Mouse (Mus musculus) ovary, postnatal 14 days (tissue): ENCODE data around the gene Glt8d2.
"Not testable (repeated sequence)": the region's sequence is repeated elsewhere in the genome, so short reads cannot be mapped to it uniquely, and the experiment has no call there.

Source experiments
- DNase-seq: peaks from one replicate; pipeline ENCODE4 v3.0.0; 2022; ENCODE audit warnings: low spot score

The Glt8d2 gene

DNA sequence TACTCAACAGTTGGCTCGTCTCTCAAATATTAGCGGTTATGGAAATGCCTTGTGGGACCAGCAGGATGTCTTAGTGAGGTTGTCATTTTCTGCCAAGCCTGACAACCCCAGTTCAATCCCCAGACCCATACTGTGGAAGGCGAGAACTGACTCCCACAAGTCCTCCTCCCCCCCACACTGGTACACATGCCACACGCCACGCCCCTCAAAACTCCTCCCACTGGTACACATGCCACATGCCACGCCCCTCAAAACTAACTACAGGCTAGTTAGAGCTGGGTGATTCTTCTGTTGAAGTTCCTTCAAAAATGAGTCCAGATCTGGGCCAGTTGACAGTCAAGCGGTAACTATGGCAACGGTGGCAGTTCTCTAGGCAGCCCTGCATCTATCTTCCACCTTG lies 44.4 kb downstream of the Glt8d2 start:
- DNase-seq: no peak

DNA sequence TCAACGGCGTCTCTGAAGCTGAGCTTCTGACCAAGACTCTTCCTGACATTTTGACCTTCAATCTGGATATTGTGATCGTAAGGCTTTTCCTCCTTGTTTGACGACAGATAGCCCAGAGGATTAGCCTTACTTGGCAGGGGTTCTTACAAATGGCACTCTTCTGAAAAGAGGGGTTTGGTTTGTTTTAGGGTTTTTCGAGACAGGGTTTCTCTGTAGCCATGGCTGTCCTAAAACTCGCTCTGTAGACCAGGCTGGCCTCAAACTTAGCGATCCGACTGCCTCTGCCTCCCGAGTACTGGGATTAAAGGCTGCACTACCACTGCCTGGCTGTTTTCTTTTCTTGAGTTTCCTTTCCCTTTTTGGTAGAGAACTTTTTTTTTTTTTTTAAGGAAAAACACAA lies 49.0 kb downstream of the Glt8d2 start:
- DNase-seq: no peak

DNA sequence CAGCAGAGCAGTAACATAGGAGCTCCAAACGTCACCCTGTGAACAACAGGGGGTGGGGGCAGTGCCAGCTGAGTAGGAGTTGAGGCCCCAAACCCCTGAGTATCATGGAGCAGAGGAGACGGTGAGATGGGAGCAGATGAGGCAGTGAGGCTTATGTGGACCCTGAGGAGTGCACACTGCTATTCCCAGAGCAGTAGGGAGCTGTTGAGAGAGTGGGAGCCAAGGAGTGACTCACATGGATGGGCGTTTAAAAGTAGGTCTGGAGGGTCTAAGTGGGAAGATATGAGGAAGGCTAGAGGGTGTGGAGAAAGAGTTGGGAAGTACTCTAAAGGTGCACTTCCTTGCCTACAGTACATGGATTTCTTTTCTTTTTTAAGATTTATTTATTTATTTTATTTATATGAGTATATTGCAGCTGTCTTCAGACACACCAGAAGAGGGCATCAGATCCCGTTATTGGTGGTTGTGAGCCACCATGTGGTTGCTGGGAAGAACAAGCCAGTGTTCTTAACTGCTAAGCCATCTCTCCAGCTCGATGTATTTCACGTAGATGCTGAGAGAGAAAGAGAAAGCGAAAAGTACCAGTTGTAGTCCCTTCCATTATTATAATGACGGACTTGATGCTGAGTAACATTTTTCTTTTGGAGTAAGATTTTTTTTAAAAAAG lies 51.3 kb downstream of the Glt8d2 start:
- DNase-seq: no peak

DNA sequence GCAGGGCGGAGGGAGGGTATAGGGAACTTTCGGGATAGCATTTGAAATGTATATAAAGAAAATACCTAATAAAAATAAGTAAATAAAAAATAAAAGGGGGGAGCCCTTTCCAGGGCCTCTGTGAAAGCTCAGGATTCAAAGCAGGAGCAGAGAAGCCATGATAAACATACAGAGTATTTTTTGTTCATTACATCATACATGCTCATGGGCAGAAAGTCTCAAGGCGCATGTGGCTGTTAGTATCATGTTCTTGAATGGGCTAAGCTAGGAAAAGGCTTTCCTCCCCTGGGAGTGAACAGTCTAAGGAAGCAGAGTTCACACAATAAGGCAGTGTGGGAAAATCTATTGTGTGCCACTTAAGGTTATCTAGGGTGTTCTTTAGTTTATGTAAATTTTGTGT lies 54.1 kb downstream of the Glt8d2 start:
- no peak for DNase-seq

DNA sequence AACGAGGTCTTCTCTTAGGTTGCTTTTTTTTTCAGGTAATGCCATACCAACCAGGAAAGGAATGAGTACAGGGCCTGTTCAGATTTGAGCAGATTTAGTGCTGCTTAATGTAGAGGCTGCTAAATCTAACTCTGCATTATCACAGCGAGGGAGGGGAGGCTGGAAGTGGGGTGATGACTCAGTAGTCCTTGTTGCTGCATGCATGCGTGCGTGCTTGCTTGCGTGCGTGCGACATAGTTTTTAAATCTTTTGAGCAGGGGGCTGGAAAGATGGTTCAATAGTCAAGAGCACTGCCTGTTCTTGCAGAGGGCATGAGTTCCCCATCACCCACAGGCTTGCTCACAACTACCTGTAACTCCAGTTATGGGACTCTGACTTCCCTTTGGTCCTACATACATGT lies 56.1 kb downstream of the Glt8d2 start:
- no peak for DNase-seq

DNA sequence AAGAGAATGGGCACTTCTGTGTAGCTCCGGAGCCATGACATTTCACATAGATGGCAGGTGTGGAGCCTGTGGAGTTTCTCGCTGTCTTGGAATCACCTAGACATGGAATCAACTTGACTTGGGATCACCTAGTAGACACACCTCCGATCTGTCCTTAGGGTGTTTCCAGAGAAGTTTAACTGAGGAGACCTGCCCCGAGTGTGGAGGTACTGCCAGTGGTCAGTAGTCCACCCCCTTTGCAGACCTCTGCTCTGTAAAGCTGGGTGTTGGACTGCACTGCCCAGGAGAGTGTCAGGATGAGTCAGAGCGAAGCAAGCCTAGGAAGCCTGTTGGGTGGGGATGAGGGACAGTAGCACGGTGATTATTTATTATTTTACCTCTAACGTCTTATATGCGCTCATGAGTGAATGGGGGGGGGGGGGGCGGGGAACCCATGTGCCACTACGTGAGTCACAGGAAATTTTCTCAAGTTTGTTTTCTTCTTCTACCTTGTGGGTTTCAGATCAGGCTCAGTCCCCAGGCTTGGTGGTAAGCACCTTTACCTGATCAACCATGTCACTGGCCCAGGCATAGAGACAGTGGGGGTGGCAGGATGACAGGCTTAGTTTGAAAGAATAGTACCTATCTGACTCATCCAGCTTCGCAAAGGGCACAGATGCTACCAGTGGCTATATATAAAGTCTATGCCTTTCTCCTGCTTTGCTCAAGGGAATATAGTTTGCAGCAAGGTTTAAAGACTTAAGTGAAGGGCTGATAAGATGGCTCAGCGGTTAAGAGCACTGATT lies 57.8 kb downstream of the Glt8d2 start:
- DNase-seq: no peak

DNA sequence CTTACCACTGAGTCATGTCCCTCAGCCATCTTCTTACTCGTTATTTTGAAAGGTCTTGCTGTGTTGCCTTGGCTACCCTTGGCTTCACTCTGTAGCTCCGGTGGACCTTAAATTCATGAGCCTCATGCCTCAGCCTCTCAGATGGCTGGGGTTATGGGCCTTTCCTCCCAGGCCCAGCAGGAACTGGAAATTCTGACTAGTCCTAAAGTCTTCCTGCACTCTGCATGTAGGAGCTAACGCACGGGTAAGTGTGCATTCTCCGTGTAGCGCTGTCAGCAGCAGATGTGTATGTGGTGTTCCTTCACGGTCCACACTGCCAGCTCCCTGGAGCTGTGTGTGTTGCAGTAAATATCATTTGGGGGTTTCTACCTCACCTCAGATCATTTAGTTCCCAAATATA lies 59.3 kb downstream of the Glt8d2 start:
- no peak for DNase-seq

DNA sequence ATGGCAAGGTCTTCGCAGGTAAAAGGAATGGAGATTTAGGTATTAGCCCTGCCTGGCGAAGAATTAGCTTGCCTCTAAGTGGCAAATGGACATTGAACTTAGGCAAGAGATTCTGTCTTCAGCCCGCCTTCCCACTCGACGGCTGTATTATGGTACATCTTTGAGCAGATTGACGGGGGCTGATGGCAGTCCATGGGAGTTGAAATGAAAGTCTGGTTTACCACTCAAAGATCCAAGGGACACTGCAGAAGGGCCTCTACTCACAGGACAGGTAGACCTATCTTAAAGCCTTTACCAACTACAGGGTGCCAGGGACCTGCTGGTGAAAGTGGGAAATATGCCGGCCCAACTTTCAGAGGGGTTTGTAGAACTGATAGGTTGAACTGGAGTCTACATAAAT lies 60.0 kb downstream of the Glt8d2 start:
- no peak for DNase-seq

DNA sequence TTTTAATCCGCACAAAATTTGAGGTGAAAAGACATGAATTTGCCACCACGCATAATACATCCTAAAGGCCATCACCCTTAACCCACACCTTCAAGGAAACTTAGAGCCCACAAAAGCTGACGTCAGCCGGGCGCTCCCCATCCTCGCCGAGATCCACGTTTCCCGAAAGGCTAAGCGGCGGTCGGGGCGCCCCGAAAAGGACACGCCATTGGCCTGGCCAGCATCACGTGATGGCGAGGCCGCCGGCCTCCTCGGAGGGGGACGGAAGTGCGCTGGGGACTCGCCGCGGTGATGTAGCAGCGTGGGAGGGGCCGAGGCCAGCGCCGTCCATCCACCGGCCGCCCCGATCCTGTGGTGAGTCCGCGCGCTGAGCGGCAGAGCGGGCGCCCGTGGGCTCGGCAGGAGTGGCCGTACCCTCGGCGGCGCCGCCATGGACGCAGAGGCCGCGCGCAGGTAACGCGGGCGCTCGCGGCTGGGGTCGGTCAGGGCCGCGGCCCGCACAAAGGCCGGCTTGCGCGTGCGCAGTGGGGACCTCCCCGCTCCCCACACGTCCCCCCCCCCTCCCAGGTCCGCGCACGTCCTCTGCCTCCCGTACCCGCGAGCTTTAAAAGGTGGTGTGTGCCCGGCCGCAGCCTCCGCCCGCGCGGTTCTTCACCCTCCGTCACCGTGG lies 60.7 kb downstream of the Glt8d2 start, which contains the start of gene Tdg:
Tdg (plus strand) TSS at position 243 of the 670 bp plus-strand sequence.
- peak; percentile 69 for DNase-seq

DNA sequence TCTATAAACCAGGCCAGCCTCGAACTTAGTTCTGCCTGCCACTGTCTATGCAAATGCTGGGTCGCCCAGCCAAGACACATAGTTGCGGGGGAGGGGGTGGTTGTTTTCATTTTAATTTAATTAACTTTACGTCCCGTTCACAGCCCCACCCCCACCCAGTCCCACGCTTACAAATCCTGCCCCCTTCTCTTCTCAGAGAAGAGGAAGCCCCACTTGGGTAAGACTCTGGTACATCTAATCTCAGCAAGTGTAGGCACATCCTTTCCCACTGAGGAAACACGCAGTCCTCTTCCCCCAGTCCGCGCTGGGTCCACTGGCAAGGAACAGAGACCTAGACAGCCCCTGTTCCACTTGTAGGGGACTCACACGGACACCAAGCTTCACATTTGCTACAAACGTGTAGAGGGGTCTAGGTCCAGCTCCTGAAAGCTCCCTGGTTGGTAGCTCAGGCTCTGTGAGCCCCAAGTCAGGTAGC lies 61.3 kb downstream of the Glt8d2 start:
- no peak for DNase-seq

DNA sequence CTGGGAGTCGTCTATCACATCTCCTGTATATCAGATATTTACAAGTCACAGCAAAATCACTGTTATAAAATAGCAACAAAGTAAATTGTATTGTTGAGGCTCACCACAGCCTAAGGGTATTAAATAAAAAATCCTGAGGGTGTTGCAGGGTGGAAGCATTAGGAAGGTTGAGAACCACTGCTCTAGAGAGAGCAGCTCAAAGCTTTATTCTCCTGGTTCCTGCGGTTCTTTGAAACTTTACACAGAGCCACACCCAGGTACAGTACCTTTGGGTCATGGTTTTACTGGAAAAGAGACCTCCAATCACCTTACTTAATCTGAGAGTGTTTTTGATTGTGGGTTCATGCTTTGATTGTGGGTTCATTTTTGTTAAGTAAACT lies 66.9 kb downstream of the Glt8d2 start:
- DNase-seq: not testable (repeated sequence)

DNA sequence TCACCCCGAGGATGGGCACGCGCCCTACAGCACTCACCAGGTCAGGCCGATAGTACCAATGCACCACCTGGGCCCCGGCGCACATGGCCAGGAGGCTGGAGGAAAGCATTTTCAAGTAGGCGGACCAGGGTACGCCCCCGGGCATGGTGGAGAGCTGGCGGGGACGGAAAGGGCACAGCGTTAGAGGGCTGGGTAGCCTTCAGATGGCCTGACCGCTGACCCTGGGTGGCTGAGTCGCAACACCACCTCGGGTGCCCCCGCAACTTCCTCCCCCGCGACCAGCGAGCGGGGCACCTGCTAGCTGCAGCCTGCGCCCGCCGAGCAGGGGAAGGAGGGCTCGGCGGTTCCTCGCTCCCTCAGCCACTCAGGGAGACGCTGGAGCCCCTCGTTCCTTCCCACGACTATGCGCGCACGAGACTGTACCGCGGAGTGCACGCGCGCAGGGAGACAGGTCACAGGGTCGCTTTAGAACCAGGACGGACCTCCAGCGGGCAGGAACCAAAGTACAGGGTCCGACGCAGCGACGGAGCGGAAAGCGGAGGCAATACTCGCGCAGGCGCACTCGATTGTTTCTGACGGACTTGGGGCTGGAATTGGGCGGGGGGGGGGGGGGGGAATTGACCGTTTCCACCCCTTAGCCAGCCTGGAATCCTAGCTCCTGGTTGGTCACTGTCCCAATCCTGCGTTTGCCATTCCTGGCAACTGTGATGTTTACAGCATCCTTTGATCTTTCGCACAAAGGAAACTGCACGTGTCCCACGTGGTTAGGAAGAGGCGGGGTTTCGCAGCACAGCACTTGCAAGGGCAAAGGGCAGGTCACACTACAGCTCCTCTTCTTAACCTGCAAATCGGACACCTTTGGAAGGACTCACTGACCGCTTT lies 67.5 kb downstream of the Glt8d2 start, which contains the start of gene 1190007I07Rik:
1190007I07Rik (minus strand) TSS at position 558 of the 882 bp plus-strand sequence.
- peak; percentile 89 for DNase-seq

DNA sequence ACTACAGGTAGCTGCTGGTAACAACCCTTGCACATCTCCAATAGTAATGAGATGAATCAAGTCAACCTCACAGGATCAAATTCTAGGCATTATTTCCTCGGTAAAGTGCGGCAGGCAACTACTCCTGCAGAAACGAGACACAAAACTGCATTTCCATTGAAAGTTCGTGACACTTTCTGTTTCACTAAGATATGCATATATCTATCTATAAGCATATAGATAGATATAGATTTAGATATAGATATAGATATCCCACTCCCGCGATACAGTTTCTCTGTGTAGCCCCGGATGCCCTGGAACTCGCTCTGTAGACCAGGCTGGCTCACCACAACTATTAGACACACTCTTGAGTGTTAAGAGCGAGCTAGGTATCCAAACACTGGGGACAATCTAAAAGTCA lies 68.2 kb downstream of the Glt8d2 start:
- DNase-seq: no peak
